Mouse (Mus musculus) gastrocnemius, postnatal 36 days (tissue): ENCODE data around the gene Htt. TPM values are rescaled to one million over a fixed set of nuclear protein-coding genes. Genes with fewer than 3 reads are reported as not detected.

Experiments
- DNase-seq, 2 experiments: peaks; one replicate each; pipeline ENCODE4 v3.0.0; 2022
- intact Hi-C: fragments of 180-260 bp; cut with DNase I; formaldehyde crosslinking; loops from one replicate; pipeline ENCODE4 v1.15.1; 2025
- total RNA-seq, 2 experiments: library from RNA; stranded (reverse); gene quantifications; 2 replicates each; pipeline ENCODE4 v1.2.3; 2021

Htt gene
- total RNA-seq, 2 experiments from 2014 or later, result 5.9 to 7.0 TPM

GRCm38 (mm10) chr5:34885250-34885649 lies 123.7 kb downstream of the Htt start:
- no peak for DNase-seq
- intact Hi-C loops, result no loop called here

- intact Hi-C loops, result no loop called here
Observed at GRCm38 (mm10) chr5:34889252-34889651, 127.7 kb downstream of the Htt start.

GRCm38 (mm10) chr5:34896697-34897453 lies 135.3 kb downstream of the Htt start:
- DNase-seq, result no peak
- intact Hi-C loops, result no loop called here

More at GRCm38 (mm10) chr5:34889252-34889651, 127.7 kb downstream of the Htt start:
- DNase-seq, result no peak

- intact Hi-C loops, result no loop called here
Observed at GRCm38 (mm10) chr5:34899787-34900469, 138.4 kb downstream of the Htt start.

GRCm38 (mm10) chr5:34902371-34902770 lies 140.8 kb downstream of the Htt start:
- DNase-seq, result no peak

More at GRCm38 (mm10) chr5:34899787-34900469, 138.4 kb downstream of the Htt start:
- DNase-seq, result no peak

GRCm38 (mm10) chr5:34902811-34903385 lies 141.4 kb downstream of the Htt start:
- intact Hi-C loops, result no loop called here

More at GRCm38 (mm10) chr5:34902371-34902770, 140.8 kb downstream of the Htt start:
- intact Hi-C loops, result no loop called here

GRCm38 (mm10) chr5:34904412-34904811 lies 142.9 kb downstream of the Htt start:
- intact Hi-C loops, result no loop called here
- DNase-seq, result no peak

More at GRCm38 (mm10) chr5:34902811-34903385, 141.4 kb downstream of the Htt start:
- no peak for DNase-seq

GRCm38 (mm10) chr5:34907230-34907629 lies 145.7 kb downstream of the Htt start:
- intact Hi-C loops, result no loop called here

GRCm38 (mm10) chr5:34907910-34908725 lies 146.6 kb downstream of the Htt start, which contains the start of gene Msantd1:
Gene Msantd1 (plus strand): TSS chr5:34908012.
- DNase-seq, result no peak
- intact Hi-C loops, result no loop called here

More at GRCm38 (mm10) chr5:34907230-34907629, 145.7 kb downstream of the Htt start:
- DNase-seq, result no peak

- intact Hi-C loops, result no loop called here
- no peak for DNase-seq
Observed at GRCm38 (mm10) chr5:34908726-34909633, 147.4 kb downstream of the Htt start.

- DNase-seq, result no peak
- intact Hi-C loops, result no loop called here
Observed at GRCm38 (mm10) chr5:34909634-34910503, 148.3 kb downstream of the Htt start.

GRCm38 (mm10) chr5:34910504-34910815 lies 148.9 kb downstream of the Htt start:
- intact Hi-C loops, result no loop called here
- no peak for DNase-seq

GRCm38 (mm10) chr5:34915801-34916200 lies 154.3 kb downstream of the Htt start:
- intact Hi-C loops, result loop anchor here (1.0 to 5.0 kb wide), 3 partner anchors 66 to 126 kb away; no protein-coding TSS in a partner anchor

GRCm38 (mm10) chr5:34917234-34917655 lies 155.7 kb downstream of the Htt start:
- intact Hi-C loops, result loop anchor here (5.0 kb wide), 2 partner anchors 65 to 110 kb away; no protein-coding TSS in a partner anchor
- DNase-seq, result no peak

More at GRCm38 (mm10) chr5:34915801-34916200, 154.3 kb downstream of the Htt start:
- DNase-seq, result peak; percentile 32 to 65

- no peak for DNase-seq
- intact Hi-C loops, result loop anchor here (5.0 kb wide), 2 partner anchors 64 to 109 kb away; no protein-coding TSS in a partner anchor
Observed at GRCm38 (mm10) chr5:34918785-34919184, 157.2 kb downstream of the Htt start.

GRCm38 (mm10) chr5:34922531-34922930 lies 161.0 kb downstream of the Htt start:
- intact Hi-C loops, result no loop called here
- no peak for DNase-seq

GRCm38 (mm10) chr5:34923920-34924319 lies 162.4 kb downstream of the Htt start:
- no peak for DNase-seq

GRCm38 (mm10) chr5:34924519-34924918 lies 163.0 kb downstream of the Htt start:
- intact Hi-C loops, result no loop called here
- DNase-seq, result no peak

More at GRCm38 (mm10) chr5:34923920-34924319, 162.4 kb downstream of the Htt start:
- intact Hi-C loops, result no loop called here
